Mouse (Mus musculus) forebrain, embryonic 16.5 days (tissue): ENCODE results near the gene Tmtc1. TPM values are rescaled to one million over a fixed set of nuclear protein-coding genes. Genes with fewer than 3 reads are reported as not detected.

ENCODE experiments used
- ATAC-seq: fragments of 200-750 bp; cut with Nextera tagmentation; 2 replicates; pipeline ENCODE4 v1.8.0; 2017; ENCODE audit warnings: mild to moderate bottlenecking, moderate library complexity
- H3K27ac ChIP-seq: fragments of 300-500 bp; sonication (generic); 2 replicates; pipeline ENCODE4 v1.5.1; 2014; ENCODE audit warnings: low read length, control low read depth
- H3K27me3 ChIP-seq: fragments of 300-500 bp; sonication (generic); replicated peaks from 2 replicates; pipeline ENCODE4 v1.6.1; 2014; ENCODE audit warnings: low read length; ENCODE audit not compliant: control insufficient read depth, insufficient read depth
- H3K36me3 ChIP-seq: fragments of 300-500 bp; sonication (generic); 2 replicates; pipeline ENCODE4 v1.6.1; 2014; ENCODE audit not compliant: control insufficient read depth, insufficient read depth
- H3K4me1 ChIP-seq: fragments of 300-500 bp; sonication (generic); replicated peaks from 2 replicates; pipeline ENCODE4 v1.6.1; 2014; ENCODE audit warnings: low read length; ENCODE audit not compliant: control insufficient read depth, insufficient read depth
- H3K4me2 ChIP-seq: fragments of 300-500 bp; sonication (generic); 2 replicates; pipeline ENCODE4 v1.6.1; 2014; ENCODE audit warnings: mild to moderate bottlenecking, low read length, control low read depth
- H3K4me3 ChIP-seq: fragments of 300-500 bp; sonication (generic); replicated peaks from 2 replicates; pipeline ENCODE4 v1.5.1; 2014; ENCODE audit warnings: mild to moderate bottlenecking, low read length, control low read depth
- H3K9ac ChIP-seq: fragments of 300-500 bp; sonication (generic); replicated peaks from 2 replicates; pipeline ENCODE4 v1.6.1; 2014; ENCODE audit warnings: low read depth, low read length, control low read depth
- H3K9me3 ChIP-seq: fragments of 300-500 bp; sonication (generic); 2 replicates; pipeline ENCODE4 v1.6.1; 2016; ENCODE audit warnings: low read length; ENCODE audit not compliant: control insufficient read depth
- WGBS: fragments of 180-500 bp; shearing (Covaris S2); extraction: QIAGEN DNeasy Blood & Tissue Kit; methylation state at CpG from one replicate; pipeline ENCODE4 v1.1.7; 2014; 5-methylcytosine and 5-hydroxymethylcytosine counted together
- polyA plus RNA-seq: library from polyadenylated mRNA; unstranded; fragments of >200 nt; fragmentation: Nextera tagmentation; extraction: Ambion mirVana; gene quantifications from 2 replicates; pipeline ENCODE4 v1.2.1, GENCODE M21; 2015

Gene Tmtc1
- polyA plus RNA-seq, 1 experiment from 2014 or later: 3.9 TPM

GRCm38 (mm10) chr6:148390630-148391276 is 53.4 kb downstream of the Tmtc1 start:
- Histone ChIP-seq H3K4me3 (no peak overlapping the region), H3K36me3 (no peaks in the 10 kb centered on the region), H3K27ac (no peak overlapping the region), H3K4me2 (no peak overlapping the region), H3K9me3 (no peaks in the 10 kb centered on the region), H3K27me3 (no peaks in the 10 kb centered on the region), H3K4me1 (peaks cover 19% of the 10 kb centered on the region), H3K9ac (no peak overlapping the region)
- no peak for ATAC-seq
- 15% methylated on average over 4 of the region's 4 CpGs for WGBS

DNA sequence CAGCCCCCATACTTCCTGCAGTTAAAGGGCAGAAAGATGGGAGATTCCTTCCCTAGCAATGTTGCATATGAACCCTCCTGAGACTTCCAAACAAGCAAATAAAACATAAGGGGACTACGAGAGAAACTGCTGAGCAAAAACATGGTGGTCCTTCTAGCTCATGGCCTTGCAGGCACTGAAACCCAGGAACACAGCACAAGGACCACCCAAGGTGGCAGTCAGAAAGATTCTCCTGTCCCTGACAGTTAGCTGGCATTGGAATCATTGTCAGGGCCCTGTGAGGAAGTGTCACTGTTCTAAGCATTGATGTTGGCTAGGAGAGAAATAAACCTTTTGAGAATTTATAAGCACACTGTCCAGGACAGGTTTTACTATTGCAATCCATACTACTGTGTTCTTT is 56.2 kb downstream of the Tmtc1 start:
- WGBS: 79% methylated on average over 1 of the region's 1 CpGs
- H3K9ac ChIP-seq: no peak overlapping the region

GRCm38 (mm10) chr6:148384111-148384895 is 59.9 kb downstream of the Tmtc1 start:
- no peak overlapping the region for H3K4me3 ChIP-seq
- H3K27ac ChIP-seq: no peak overlapping the region
- H3K9me3 ChIP-seq: no peaks in the 10 kb centered on the region
- 69% methylated on average over 6 of the region's 6 CpGs for WGBS
- no peaks in the 10 kb centered on the region for H3K27me3 ChIP-seq
- H3K4me1 ChIP-seq: peaks cover 6% of the 10 kb centered on the region
- H3K36me3 ChIP-seq: no peaks in the 10 kb centered on the region
- H3K4me2 ChIP-seq: no peak overlapping the region
- no peak overlapping the region for H3K9ac ChIP-seq
- no peak; the same call in 1 of the 2 replicates for ATAC-seq

More for the DNA sequence above, 56.2 kb downstream of the Tmtc1 start:
- H3K4me1 ChIP-seq: peaks cover 25% of the 10 kb centered on the region
- no peaks in the 10 kb centered on the region for H3K27me3 ChIP-seq
- H3K36me3 ChIP-seq: no peaks in the 10 kb centered on the region
- no peak overlapping the region for H3K27ac ChIP-seq
- no peaks in the 10 kb centered on the region for H3K9me3 ChIP-seq
- H3K4me2 ChIP-seq: no peak overlapping the region
- no peak for ATAC-seq
- no peak overlapping the region for H3K4me3 ChIP-seq

DNA sequence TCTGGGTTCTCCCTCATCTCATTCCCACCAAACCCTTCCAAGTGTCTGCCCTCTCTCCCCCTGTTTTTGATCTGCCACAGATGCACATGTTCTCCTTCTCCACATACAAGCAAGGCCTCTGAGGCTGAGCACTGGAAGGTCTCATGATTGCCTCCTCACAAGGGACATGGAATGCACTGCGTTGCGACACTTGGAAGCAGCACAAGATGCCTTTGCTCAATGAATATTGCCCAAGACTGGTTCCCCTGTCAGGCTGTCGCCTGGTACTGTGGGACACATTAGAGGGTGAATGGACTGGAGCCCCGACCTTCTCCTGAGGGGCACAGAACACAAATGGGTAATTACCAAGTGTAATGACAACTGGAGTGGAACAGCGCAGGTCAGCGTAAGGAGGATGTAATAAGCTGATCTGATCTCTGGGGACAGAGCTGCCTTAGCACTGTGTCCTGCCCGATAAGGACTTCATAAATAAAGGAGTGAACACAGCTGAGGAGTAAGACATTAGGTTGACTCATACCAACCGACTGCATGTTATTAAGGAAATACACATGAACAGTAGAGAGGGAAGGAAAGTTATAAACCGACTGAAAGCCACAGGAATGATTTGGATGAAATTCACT is 62.9 kb downstream of the Tmtc1 start:
- 79% methylated on average over 9 of the region's 9 CpGs for WGBS
- H3K27me3 ChIP-seq: no peaks in the 10 kb centered on the region
- no peak overlapping the region for H3K9ac ChIP-seq
- ATAC-seq: no peak
- H3K4me3 ChIP-seq: no peak overlapping the region
- H3K27ac ChIP-seq: no peak overlapping the region
- H3K4me2 ChIP-seq: no peak overlapping the region
- no peaks in the 10 kb centered on the region for H3K9me3 ChIP-seq
- H3K4me1 ChIP-seq: peaks cover 6% of the 10 kb centered on the region
- no peaks in the 10 kb centered on the region for H3K36me3 ChIP-seq

GRCm38 (mm10) chr6:148375618-148376209 is 68.5 kb downstream of the Tmtc1 start:
- Histone ChIP-seq H3K27me3 (no peaks in the 10 kb centered on the region), H3K9me3 (no peaks in the 10 kb centered on the region), H3K27ac (no peak overlapping the region), H3K36me3 (no peaks in the 10 kb centered on the region), H3K4me2 (no peak overlapping the region), H3K9ac (no peak overlapping the region), H3K4me3 (no peak overlapping the region), H3K4me1 (no peaks in the 10 kb centered on the region)
- 45% methylated on average over 3 of the region's 3 CpGs for WGBS
- ATAC-seq: no peak

DNA sequence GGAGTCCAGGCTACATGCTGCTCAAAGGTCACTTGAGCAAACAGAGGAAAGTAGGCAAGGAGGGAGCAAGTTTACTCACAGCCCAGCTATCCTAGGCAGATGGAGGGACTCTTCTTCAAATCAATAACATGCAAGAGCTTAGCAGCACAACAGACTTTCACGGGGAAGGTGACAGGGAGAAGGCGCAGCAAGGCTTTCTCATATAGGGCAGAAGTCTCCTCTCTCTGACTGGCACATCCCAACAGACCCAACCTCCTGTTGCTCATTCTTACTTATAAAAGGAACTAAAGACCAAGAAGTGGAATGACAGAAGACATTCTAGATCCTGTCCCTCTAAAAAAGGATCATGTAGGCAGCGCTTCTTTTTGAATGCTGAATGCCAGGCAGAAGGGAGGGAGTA is 69.2 kb downstream of the Tmtc1 start:
- WGBS: 79% methylated on average over 3 of the region's 3 CpGs
- H3K4me2 ChIP-seq: no peak overlapping the region
- no peak overlapping the region for H3K27ac ChIP-seq
- no peak for ATAC-seq
- no peaks in the 10 kb centered on the region for H3K36me3 ChIP-seq
- no peaks in the 10 kb centered on the region for H3K4me1 ChIP-seq
- H3K9ac ChIP-seq: no peak overlapping the region
- H3K27me3 ChIP-seq: no peaks in the 10 kb centered on the region
- H3K4me3 ChIP-seq: no peak overlapping the region
- H3K9me3 ChIP-seq: no peaks in the 10 kb centered on the region

- H3K4me3 ChIP-seq: no peak overlapping the region
- ATAC-seq: no peak
- no peak overlapping the region for H3K27ac ChIP-seq
- no peak overlapping the region for H3K4me2 ChIP-seq
- no peaks in the 10 kb centered on the region for H3K4me1 ChIP-seq
- 77% methylated on average over 2 of the region's 2 CpGs for WGBS
- no peaks in the 10 kb centered on the region for H3K27me3 ChIP-seq
- no peaks in the 10 kb centered on the region for H3K36me3 ChIP-seq
- H3K9me3 ChIP-seq: no peaks in the 10 kb centered on the region
- no peak overlapping the region for H3K9ac ChIP-seq
Observed at GRCm38 (mm10) chr6:148373444-148373843, 70.7 kb downstream of the Tmtc1 start.

- Histone ChIP-seq H3K27ac (no peak overlapping the region), H3K4me2 (no peak overlapping the region), H3K27me3 (no peaks in the 10 kb centered on the region), H3K36me3 (no peaks in the 10 kb centered on the region), H3K4me1 (no peaks in the 10 kb centered on the region), H3K4me3 (no peak overlapping the region), H3K9ac (no peak overlapping the region), H3K9me3 (no peaks in the 10 kb centered on the region)
- no peak for ATAC-seq
Observed at GRCm38 (mm10) chr6:148371223-148371622, 73.0 kb downstream of the Tmtc1 start.

GRCm38 (mm10) chr6:148367094-148367539 is 77.1 kb downstream of the Tmtc1 start:
- no peak overlapping the region for H3K4me3 ChIP-seq
- no peaks in the 10 kb centered on the region for H3K36me3 ChIP-seq
- no peaks in the 10 kb centered on the region for H3K4me1 ChIP-seq
- H3K4me2 ChIP-seq: no peak overlapping the region
- no peak for ATAC-seq
- H3K27me3 ChIP-seq: no peaks in the 10 kb centered on the region
- 19% methylated on average over 4 of the region's 4 CpGs for WGBS
- H3K9ac ChIP-seq: no peak overlapping the region
- H3K27ac ChIP-seq: no peak overlapping the region
- no peaks in the 10 kb centered on the region for H3K9me3 ChIP-seq
